Mouse (Mus musculus): Measurements from ENCODE around the gene Plekhm2.

- no peak for TF ChIP-seq POLR2A (IDR thresholded peaks at IDR 0.05; ENCODE audit: borderline replicate concordance, extremely low read depth, insufficient read depth, insufficient read length, poor library complexity, severe bottlenecking)
- TF ChIP-seq CTCF (IDR thresholded peaks at IDR 0.05; ENCODE audit: borderline replicate concordance, extremely low read depth, insufficient read depth, insufficient read length): no peak
Observed at GRCm38 (mm10) chr4:141600364-141600763, 64.3 kb downstream of the Plekhm2 start.
